Comparison of ENCODE assay signal across 15 mouse cellular contexts in genomic region chr4:148171261-148171660, GRCm38 (mm10). TPM values are rescaled to one million over a fixed set of nuclear protein-coding genes. Genes with fewer than 3 reads are reported as not detected.
"Had no signal": no experiment of that assay in that cellular context is flagged by ENCODE, and none has a peak within 500 bp of the region (broad histone marks: within the 10 kb centered on the region; RNA-seq: fewer than 3 reads in every experiment).

No protein-coding gene starts in this region.

- H3K9me3 ChIP-seq: limb, embryonic 15.5 days; liver, embryonic 12.5 days; midbrain, embryonic 10.5 days; midbrain, embryonic 13.5 days; neural tube, embryonic 13.5 days; neural tube, embryonic 15.5 days had no signal

- ATAC-seq: liver, embryonic 12.5 days; midbrain, embryonic 13.5 days had no signal

- DNase-seq: lung, adult 18-20 months; thymus, adult 2 months had no signal

- H3K27ac ChIP-seq: limb, embryonic 15.5 days; liver, embryonic 12.5 days; liver, embryonic 14.5 days; midbrain, embryonic 10.5 days; midbrain, embryonic 13.5 days; neural tube, embryonic 13.5 days; neural tube, embryonic 15.5 days had no signal

- H3K36me3 ChIP-seq: limb, embryonic 15.5 days; liver, embryonic 12.5 days; midbrain, embryonic 10.5 days; midbrain, embryonic 13.5 days; neural tube, embryonic 13.5 days; neural tube, embryonic 15.5 days had no signal

- H3K9ac ChIP-seq: limb, embryonic 15.5 days; liver, embryonic 12.5 days; liver, embryonic 14.5 days; lung, embryonic 14.5 days; midbrain, embryonic 13.5 days; neural tube, embryonic 13.5 days; neural tube, embryonic 15.5 days had no signal

- H3K4me3 ChIP-seq: limb, embryonic 15.5 days; liver, embryonic 12.5 days; midbrain, embryonic 10.5 days; midbrain, embryonic 13.5 days; myocyte; neural tube, embryonic 13.5 days; neural tube, embryonic 15.5 days had no signal

- H3K4me2 ChIP-seq: limb, embryonic 15.5 days; liver, embryonic 12.5 days; lung, embryonic 14.5 days; midbrain, embryonic 13.5 days; neural tube, embryonic 13.5 days; neural tube, embryonic 15.5 days had no signal

RNA-seq across cellular contexts. Expression of gene Fbxo2, which starts 10.8 kb away (rescaled TPM):
- total RNA-seq: megakaryocyte, adult 5-6 weeks; megakaryocyte-erythroid progenitor cell, adult 5-6 weeks had no signal
- polyA plus RNA-seq: liver, embryonic 16.5 days had no signal

RNA-seq across cellular contexts. Expression of gene Draxin, which starts 40.8 kb away (rescaled TPM):
- total RNA-seq: liver, adult 2 months; megakaryocyte, adult 5-6 weeks; megakaryocyte-erythroid progenitor cell, adult 5-6 weeks had no signal
- polyA plus RNA-seq: liver, adult 2 months; lung, embryonic 14.5 days had no signal
